Mouse (Mus musculus) stomach, embryonic 16.5 days (tissue): ENCODE results near the gene Fbxo41. TPM values are rescaled to one million over a fixed set of nuclear protein-coding genes. Genes with fewer than 3 reads are reported as not detected.

Experiments used
- ATAC-seq: fragments of 200-750 bp; cut with Nextera tagmentation; 2 replicates; pipeline ENCODE4 v1.8.0; 2017; ENCODE audit warnings: moderate number of reproducible peaks, moderate TSS enrichment; ENCODE audit not compliant: insufficient read depth, low FRiP score
- H3K27ac ChIP-seq: fragments of 300-500 bp; sonication (generic); 2 replicates; pipeline ENCODE4 v1.5.1; 2014; ENCODE audit warnings: low read length
- H3K27me3 ChIP-seq: fragments of 300-500 bp; sonication (generic); 2 replicates; pipeline ENCODE4 v1.6.1; 2014; ENCODE audit warnings: low read length, control low read depth, mixed read lengths; ENCODE audit not compliant: control insufficient read depth, insufficient read depth
- H3K36me3 ChIP-seq: fragments of 300-500 bp; sonication (generic); 2 replicates; pipeline ENCODE4 v1.6.1; 2014; ENCODE audit warnings: low read length; ENCODE audit not compliant: control insufficient read depth, insufficient read depth
- H3K4me1 ChIP-seq: fragments of 300-500 bp; sonication (generic); 2 replicates; pipeline ENCODE4 v1.6.1; 2014; ENCODE audit warnings: low read length, control low read depth, mixed read lengths; ENCODE audit not compliant: control insufficient read depth, insufficient read depth
- H3K4me2 ChIP-seq: fragments of 300-500 bp; sonication (generic); 2 replicates; pipeline ENCODE4 v1.6.1; 2014; ENCODE audit warnings: low read depth, low read length, mixed read lengths
- H3K4me3 ChIP-seq: fragments of 300-500 bp; sonication (generic); replicated peaks from 2 replicates; pipeline ENCODE4 v1.5.1; 2014; ENCODE audit warnings: mild to moderate bottlenecking, low read length
- H3K9ac ChIP-seq: fragments of 300-500 bp; sonication (generic); 2 replicates; pipeline ENCODE4 v1.6.1; 2014; ENCODE audit warnings: low read length
- H3K9me3 ChIP-seq: fragments of 300-500 bp; sonication (generic); replicated peaks from 2 replicates; pipeline ENCODE4 v1.6.1; 2016; ENCODE audit warnings: low read length, control low read depth; ENCODE audit not compliant: control insufficient read depth
- WGBS: fragments of 180-500 bp; shearing (Covaris S2); extraction: QIAGEN DNeasy Blood & Tissue Kit; methylation state at CpG from one replicate; pipeline ENCODE4 v1.1.7; 2014; 5-methylcytosine and 5-hydroxymethylcytosine counted together
- polyA plus RNA-seq: library from polyadenylated mRNA; unstranded; fragments of >200 nt; fragmentation: Nextera tagmentation; extraction: Ambion mirVana; gene quantifications from 2 replicates; pipeline ENCODE4 v1.2.1, GENCODE M21; 2015

The Fbxo41 gene
- polyA plus RNA-seq, 1 experiment from 2014 or later, result 0.22 TPM

GRCm38 (mm10) chr6:85423836-85424379, 78.9 kb downstream of the Fbxo41 start, which contains the start of gene Noto:
TSS of gene Noto (plus strand) at chr6:85423886.
- WGBS, result 13% methylated on average over 28 of the region's 28 CpGs

More at GRCm38 (mm10) chr6:85423836-85424379, 78.9 kb downstream of the Fbxo41 start, which contains the start of gene Noto:
- Histone ChIP-seq H3K4me2 (no peak within 1 kb of the TSS), H3K27ac (no peak within 1 kb of the TSS), H3K27me3 (no peaks in the 10 kb centered on the region), H3K9ac (peak within 1 kb of the TSS; percentile 29; the same call in 1 of the 2 replicates), H3K4me3 (no peak within 1 kb of the TSS), H3K4me1 (no peaks in the 10 kb centered on the region), H3K36me3 (no peaks in the 10 kb centered on the region), H3K9me3 (no peaks in the 10 kb centered on the region)
- ATAC-seq, result no peak

Other genes starting within 250 kb of the Fbxo41 start
- 10.7 and 11.0 TPM in 2 replicates for gene Sfxn5, start 169.6 kb downstream of the Fbxo41 start, polyA plus RNA-seq
- 10.1 and 10.2 TPM in 2 replicates for gene Rab11fip5, start 128.4 kb downstream of the Fbxo41 start, polyA plus RNA-seq
- gene Noto, start 79.1 kb downstream of the Fbxo41 start, polyA plus RNA-seq, result not detected in 2 replicates
- 41.6 and 43.1 TPM in 2 replicates for gene Smyd5, start 71.0 kb downstream of the Fbxo41 start, polyA plus RNA-seq
- gene Cct7, start 51.5 kb downstream of the Fbxo41 start, polyA plus RNA-seq, result 415 and 427 TPM in 2 replicates
- 39.1 and 39.4 TPM in 2 replicates for gene Pradc1, start 51.0 kb downstream of the Fbxo41 start, polyA plus RNA-seq
- gene Egr4, start 10.6 kb upstream of the Fbxo41 start, polyA plus RNA-seq, result not detected in 2 replicates
- gene Alms1, start 84.5 kb upstream of the Fbxo41 start, polyA plus RNA-seq, result 3.1 and 3.8 TPM in 2 replicates
- gene Nat8f7, start 210.2 kb upstream of the Fbxo41 start, polyA plus RNA-seq, result not detected in 2 replicates